8 mouse cellular contexts compared by ENCODE assay signal in genomic region chr9:44965126-44965832, GRCm38 (mm10). TPM values are rescaled to one million over a fixed set of nuclear protein-coding genes. Genes with fewer than 3 reads are reported as not detected.
A peak's percentile ranks its signal among the peaks of the same experiment; 100 is the strongest.
DNase-seq lines count a peak whose midpoint lies in the region; ATAC-seq lines count a peak whose summit lies in the region.

TSS of gene Ube4a (minus strand) at chr9:44965600.

- peak within 1 kb of the TSS; percentile 77 for H3K9ac ChIP-seq in forebrain, embryonic 14.5 days (ENCODE audit: low read length)
- H3K9ac ChIP-seq in neural tube, embryonic 15.5 days (replicated peaks), result peak within 1 kb of the TSS; percentile 74

- H3K36me3 ChIP-seq in forebrain, embryonic 14.5 days (ENCODE audit: control insufficient read depth, insufficient read depth, low read length), result peaks cover 17% of the 10 kb centered on the region
- H3K36me3 ChIP-seq in neural tube, embryonic 15.5 days, result peaks cover 21% of the 10 kb centered on the region

- peaks cover 13% of the 10 kb centered on the region for H3K4me1 ChIP-seq in forebrain, embryonic 14.5 days (ENCODE audit: control insufficient read depth, insufficient read depth, low read length)
- H3K4me1 ChIP-seq in neural tube, embryonic 15.5 days, result peaks cover 19% of the 10 kb centered on the region

- peak within 1 kb of the TSS; percentile 81 for H3K4me3 ChIP-seq in forebrain, embryonic 14.5 days (ENCODE audit: low read depth, low read length)
- peak within 1 kb of the TSS; percentile 73 for H3K4me3 ChIP-seq in neural tube, embryonic 15.5 days (replicated peaks)

- peak; percentile 99 for DNase-seq in ES-CJ7 (ENCODE audit: low read depth, low spot score)
- DNase-seq in cerebellum, adult 11 months, result peak; percentile 98
- peak; percentile 99 for DNase-seq in forebrain, embryonic 14.5 days (ENCODE audit: low spot score)
- DNase-seq in heart, postnatal 14 days, result peak; percentile 98 to 100
- peak; percentile 99 for DNase-seq in layer of hippocampus, adult 11-12 months (ENCODE audit: low spot score)
- DNase-seq in lung, adult 18-20 months, result peak; percentile 98 to 99
- peak; percentile 98 for DNase-seq in testis, postnatal 14 days (ENCODE audit: low spot score)

- peak within 1 kb of the TSS; percentile 90 for H3K4me2 ChIP-seq in forebrain, embryonic 14.5 days (ENCODE audit: low read length)
- peak within 1 kb of the TSS; percentile 86 for H3K4me2 ChIP-seq in neural tube, embryonic 15.5 days

- no peak within 1 kb of the TSS for H3K27ac ChIP-seq in forebrain, embryonic 14.5 days (ENCODE audit: low read depth, low read length)
- H3K27ac ChIP-seq in neural tube, embryonic 15.5 days (replicated peaks), result peak within 1 kb of the TSS; percentile 70

- WGBS in forebrain, embryonic 14.5 days, result 1% methylated on average over 39 of the region's 39 CpGs
- WGBS in neural tube, embryonic 15.5 days, result 1% methylated on average over 39 of the region's 39 CpGs

- intact Hi-C loops in heart, postnatal 14 days (cut with DNase I), result loop anchor here (10.0 kb wide), 1 partner anchor 50 kb away; no protein-coding TSS in a partner anchor

- H3K27me3 ChIP-seq in forebrain, embryonic 14.5 days (replicated peaks; ENCODE audit: control insufficient read depth, insufficient read depth, low read length), result no peaks in the 10 kb centered on the region
- H3K27me3 ChIP-seq in neural tube, embryonic 15.5 days (replicated peaks), result peaks cover 2% of the 10 kb centered on the region; the same call in 1 of the 2 replicates

- ATAC-seq in forebrain, embryonic 14.5 days, result peak; percentile 95
- ATAC-seq in neural tube, embryonic 15.5 days (ENCODE audit: low FRiP score), result peak; percentile 96

- no peaks in the 10 kb centered on the region for H3K9me3 ChIP-seq in forebrain, embryonic 14.5 days (replicated peaks; ENCODE audit: control insufficient read depth, low read length)
- no peaks in the 10 kb centered on the region for H3K9me3 ChIP-seq in neural tube, embryonic 15.5 days (replicated peaks)

RNA-seq across cellular contexts. Expression of gene Ube4a, which starts in this region (rescaled TPM):
- polyA plus RNA-seq in forebrain, embryonic 14.5 days (2014; fragmentation: Nextera tagmentation; extraction: Ambion mirVana), result 46.0 and 53.0 TPM in 2 replicates
- 10 to 100 TPM; 38.4 to 45.4 TPM for total RNA-seq in heart, postnatal 14 days (2021)
- 31.8 and 34.2 TPM in 2 replicates for polyA plus RNA-seq in neural tube, embryonic 15.5 days (2015; fragmentation: Nextera tagmentation; extraction: Ambion mirVana)
